Mouse (Mus musculus): ENCODE measurements around the gene Avil. TPM values are rescaled to one million over a fixed set of nuclear protein-coding genes. Genes with fewer than 3 reads are reported as not detected.

Avil gene
- polyA plus RNA-seq (2017; shearing (Covaris generic)): 0.15 TPM

GRCm38 (mm10) chr10:127000529-127000928, at the start of gene Avil:
Gene Avil, plus strand, starts transcription at chr10:127000709.

GRCm38 (mm10) chr10:126978277-126978994, 22.1 kb upstream of the Avil start, which contains the start of gene Ctdsp2:
Gene Ctdsp2, plus strand, starts transcription at chr10:126978717.

GRCm38 (mm10) chr10:127030336-127031296, 30.1 kb downstream of the Avil start, which contains the start of gene Tsfm:
Gene Tsfm, minus strand, starts transcription at chr10:127030840.

GRCm38 (mm10) chr10:127041274-127041766, 40.8 kb downstream of the Avil start, which contains the start of the genes Mettl1 and Eef1akmt3:
Gene Mettl1, plus strand, starts transcription at chr10:127041414.
Gene Eef1akmt3, minus strand, starts transcription at chr10:127041513.

GRCm38 (mm10) chr10:127047954-127048353, 47.4 kb downstream of the Avil start, which contains the start of gene Cyp27b1:
Gene Cyp27b1, plus strand, starts transcription at chr10:127048250.

GRCm38 (mm10) chr10:127059968-127060916, 59.7 kb downstream of the Avil start, which contains the start of gene March9:
Gene March9, minus strand, starts transcription at chr10:127060184.

GRCm38 (mm10) chr10:127063239-127063872, 62.8 kb downstream of the Avil start, which contains the start of gene Cdk4:
Gene Cdk4, plus strand, starts transcription at chr10:127063534.

Other genes starting within 250 kb of the Avil start
- gene Atp23, start 99.4 kb upstream of the Avil start, polyA plus RNA-seq (2017; shearing (Covaris generic)): 10.5 TPM
- 16.0 TPM for gene Ctdsp2, start 22.0 kb upstream of the Avil start, polyA plus RNA-seq (2017; shearing (Covaris generic))
- gene Tsfm, start 30.1 kb downstream of the Avil start, polyA plus RNA-seq (2017; shearing (Covaris generic)): 46.6 TPM
- 22.3 TPM for gene Mettl1, start 40.7 kb downstream of the Avil start, polyA plus RNA-seq (2017; shearing (Covaris generic))
- 0.17 TPM for gene Eef1akmt3, start 40.8 kb downstream of the Avil start, polyA plus RNA-seq (2017; shearing (Covaris generic))
- gene Cyp27b1, start 47.5 kb downstream of the Avil start, polyA plus RNA-seq (2017; shearing (Covaris generic)): 0.17 TPM
- gene March9, start 59.5 kb downstream of the Avil start, polyA plus RNA-seq (2017; shearing (Covaris generic)): 0.23 TPM
- 367 TPM for gene Cdk4, start 62.8 kb downstream of the Avil start, polyA plus RNA-seq (2017; shearing (Covaris generic))
- gene Tspan31, start 69.6 kb downstream of the Avil start, polyA plus RNA-seq (2017; shearing (Covaris generic)): 116 TPM
- gene Agap2, start 74.6 kb downstream of the Avil start, polyA plus RNA-seq (2017; shearing (Covaris generic)): 30.6 TPM
- gene Os9, start 120.4 kb downstream of the Avil start, polyA plus RNA-seq (2017; shearing (Covaris generic)): 200 TPM
- gene B4galnt1, start 164.5 kb downstream of the Avil start, polyA plus RNA-seq (2017; shearing (Covaris generic)): 589 TPM
- gene Slc26a10, start 179.9 kb downstream of the Avil start, polyA plus RNA-seq (2017; shearing (Covaris generic)): 6.3 TPM
- 0.40 TPM for gene Arhgef25, start 189.4 kb downstream of the Avil start, polyA plus RNA-seq (2017; shearing (Covaris generic))
- 130 TPM for gene Dtx3, start 195.0 kb downstream of the Avil start, polyA plus RNA-seq (2017; shearing (Covaris generic))
- 44.1 TPM for gene Pip4k2c, start 210.9 kb downstream of the Avil start, polyA plus RNA-seq (2017; shearing (Covaris generic))